Mouse (Mus musculus) left cerebral cortex, postnatal 14 days (tissue): ENCODE results near the gene Pcdh15. TPM values are rescaled to one million over a fixed set of nuclear protein-coding genes. Genes with fewer than 3 reads are reported as not detected.

ENCODE experiments used
- DNase-seq, 2 experiments: peaks; one replicate each; pipeline ENCODE4 v3.0.0; 2021 to 2022; ENCODE audit warnings: low spot score in 2 of 2, mixed read lengths in 1 of 2
- intact Hi-C: fragments of 180-260 bp; cut with DNase I; formaldehyde crosslinking; loops from one replicate; pipeline ENCODE4 v1.15.1; 2025
- long read RNA-seq, 2 experiments: library from polyadenylated mRNA; stranded (forward); transcript quantifications; one replicate each; pipeline ENCODE4 v2.0.0; 2021
- total RNA-seq, 2 experiments: library from RNA; stranded (reverse); gene quantifications; 2 replicates each; pipeline ENCODE4 v1.2.3; 2021

The Pcdh15 gene
- 10 to 100 TPM; 32.2 to 32.8 TPM for total RNA-seq
- long read RNA-seq, experiment 1, partial matches to known transcripts, result 0 of 1 reads
- long read RNA-seq, experiment 1, other reads (novel, unspliced or antisense), result 1 of 1 reads
- long read RNA-seq, experiment 2, partial matches to known transcripts, result 0 of 2 reads
- long read RNA-seq, experiment 2, other reads (novel, unspliced or antisense), result 2 of 2 reads

DNA sequence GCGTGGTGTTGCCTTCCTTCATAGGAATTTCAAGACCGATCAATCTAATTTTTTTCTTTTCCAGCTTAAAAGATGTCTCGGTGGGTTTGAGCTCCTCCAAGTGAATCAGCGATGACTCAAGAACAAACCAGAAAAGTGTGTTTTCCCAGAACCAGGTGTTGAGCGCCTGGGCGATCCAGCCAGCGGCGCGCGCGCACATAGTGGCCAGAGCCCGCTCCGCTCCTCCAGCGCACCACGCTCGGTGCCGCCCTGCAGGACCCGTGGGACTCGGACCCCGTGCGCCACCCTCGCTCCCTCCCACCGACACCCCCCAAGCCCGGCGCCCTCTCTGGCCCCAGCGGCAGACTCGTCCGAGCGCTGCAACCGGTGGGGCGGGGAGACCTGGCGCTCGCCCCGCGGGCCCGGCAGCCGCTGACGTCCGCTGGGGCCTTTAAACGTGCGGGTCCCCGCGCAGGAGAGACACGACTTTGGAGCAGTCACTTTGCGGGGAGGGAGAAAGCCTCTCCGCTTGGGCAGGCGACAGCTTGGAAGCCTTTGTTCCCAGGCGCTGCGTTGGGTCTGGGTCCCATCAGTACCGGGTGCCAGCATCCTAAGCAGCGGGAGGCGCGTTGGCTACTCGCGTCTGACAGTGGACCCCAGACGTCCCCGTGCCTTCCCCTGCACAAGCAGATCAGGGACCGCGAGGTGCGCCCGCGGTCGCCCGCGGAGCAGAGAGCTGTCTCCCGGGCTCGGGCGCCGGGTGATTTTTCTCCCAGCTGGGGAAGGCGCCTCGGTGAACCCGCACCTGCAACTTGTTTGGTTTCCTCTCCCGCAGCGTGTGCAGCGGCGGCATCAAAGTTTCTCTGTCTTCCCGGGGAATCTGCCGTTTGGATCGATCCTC, at the start of gene Pcdh15:
TSS of gene Pcdh15 (plus strand) at position 377 of the 880 bp plus-strand sequence.
- peak in 1 of 2 experiments; percentile 33 for DNase-seq
- intact Hi-C loops, result loop anchor here (5.0 kb wide), 2 partner anchors 442 to 1617 kb away; no protein-coding TSS in a partner anchor

DNA sequence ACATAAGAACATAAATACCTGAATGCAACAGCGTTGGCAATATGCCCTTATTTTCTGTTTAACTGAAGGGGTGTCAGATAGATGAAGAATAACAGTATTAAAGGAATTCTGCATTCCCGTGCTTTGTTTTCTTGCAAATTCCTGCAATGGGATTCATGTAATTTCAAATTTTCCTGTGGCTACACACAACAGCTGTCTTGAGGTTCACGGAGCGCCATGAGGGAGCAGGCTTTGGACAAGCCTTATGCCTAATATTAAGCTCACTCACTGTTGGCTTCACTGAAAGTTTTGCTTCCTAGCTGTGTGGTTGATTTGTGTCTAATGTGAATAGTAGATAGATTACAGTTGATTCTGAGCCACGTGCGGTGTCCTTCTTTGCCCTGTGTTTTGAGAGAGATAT, 47.1 kb upstream of the Pcdh15 start:
- intact Hi-C loops, result no loop called here
- DNase-seq, result no peak

GRCm38 (mm10) chr10:73059726-73060230, 39.4 kb upstream of the Pcdh15 start:
- no peak for DNase-seq
- intact Hi-C loops, result no loop called here

DNA sequence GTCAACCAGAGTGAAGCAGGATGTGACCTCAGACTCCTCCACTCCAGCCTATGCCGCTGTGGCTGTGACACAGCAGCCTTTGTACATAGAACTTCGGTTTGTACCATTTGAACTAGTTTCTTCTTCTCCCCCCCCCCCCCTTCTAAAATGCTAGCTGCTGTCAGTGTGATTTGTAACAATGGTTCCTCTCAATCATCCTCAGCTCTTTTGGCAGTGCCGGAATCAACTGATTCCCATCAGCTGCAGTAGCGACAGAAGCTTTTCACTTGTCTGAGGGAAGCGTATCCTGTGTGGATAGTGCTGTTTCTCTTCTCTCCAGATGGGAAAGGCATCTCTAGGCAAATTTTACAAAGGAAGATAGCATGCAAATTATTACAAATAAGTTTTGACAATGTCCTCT, 12.4 kb upstream of the Pcdh15 start:
- intact Hi-C loops, result no loop called here
- no peak for DNase-seq

GRCm38 (mm10) chr10:73096531-73097135, 2.5 kb upstream of the Pcdh15 start:
- DNase-seq, result peak; percentile 40 to 58
- intact Hi-C loops, result loop anchor here (5.0 kb wide), 2 partner anchors 439 to 1614 kb away; no protein-coding TSS in a partner anchor

DNA sequence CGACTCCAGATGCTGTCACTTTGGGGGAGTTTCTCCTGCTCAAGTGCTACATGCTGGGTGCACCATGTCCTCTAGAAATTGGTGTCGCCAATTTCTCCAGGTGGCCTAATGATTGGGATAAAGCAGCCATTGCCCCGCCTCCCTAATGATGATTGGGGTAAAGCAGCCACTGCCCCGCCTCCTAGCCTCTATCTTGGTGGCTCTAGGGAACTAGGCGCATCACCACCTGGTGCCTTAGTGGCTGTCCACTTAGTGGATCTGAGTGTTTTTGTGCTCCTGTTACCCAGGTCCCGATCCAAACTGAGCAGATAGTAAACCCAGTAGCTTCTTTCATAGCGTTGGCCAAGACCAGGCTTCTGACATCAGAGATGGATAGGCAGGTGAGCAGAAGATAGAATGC, 2.0 kb upstream of the Pcdh15 start:
- peak in 1 of 2 experiments; percentile 40 for DNase-seq
- intact Hi-C loops, result loop anchor here (5.0 kb wide), 2 partner anchors 440 to 1615 kb away; no protein-coding TSS in a partner anchor

GRCm38 (mm10) chr10:73097979-73098378, 1.2 kb upstream of the Pcdh15 start:
- intact Hi-C loops, result loop anchor here (5.0 kb wide), 2 partner anchors 441 to 1616 kb away; no protein-coding TSS in a partner anchor

DNA sequence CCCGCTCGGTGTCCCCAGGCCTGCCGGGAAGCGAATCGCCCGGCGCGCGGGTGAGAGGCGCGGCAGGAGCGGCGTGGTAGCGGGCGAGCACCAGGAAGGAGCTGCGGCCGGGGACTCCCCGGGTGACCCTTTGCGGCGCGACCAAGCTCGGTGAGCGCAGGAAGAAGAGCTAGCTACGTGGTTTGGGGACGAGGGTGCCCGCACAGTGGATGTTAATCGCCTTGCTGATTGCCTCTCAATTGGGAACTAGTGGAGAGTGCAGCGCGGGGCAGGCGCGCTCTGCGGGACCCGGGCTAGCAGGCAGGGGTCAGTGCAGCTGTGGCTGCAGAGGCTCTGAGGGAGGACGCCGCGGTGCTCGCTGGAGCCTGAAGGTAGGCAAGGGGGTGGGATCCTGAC, 702 bp downstream of the Pcdh15 start:
- intact Hi-C loops, result loop anchor here (5.0 kb wide), 4 partner anchors 443 to 1618 kb away; no protein-coding TSS in a partner anchor
- peak in 1 of 2 experiments; percentile 17 for DNase-seq

More at GRCm38 (mm10) chr10:73097979-73098378, 1.2 kb upstream of the Pcdh15 start:
- DNase-seq, result peak; percentile 89 to 93

- peak; percentile 71 to 81 for DNase-seq
- intact Hi-C loops, result loop anchor here (5.0 kb wide), 2 partner anchors 1099 to 1359 kb away; no protein-coding TSS in a partner anchor
These were observed 4.3 kb downstream of the Pcdh15 start for GRCm38 (mm10) chr10:73103383-73103994.

- DNase-seq, result peak; percentile 63 to 78
- intact Hi-C loops, result no loop called here
These were observed 6.8 kb downstream of the Pcdh15 start for GRCm38 (mm10) chr10:73105893-73106292.

- no peak for DNase-seq
- intact Hi-C loops, result no loop called here
These were observed 38.8 kb downstream of the Pcdh15 start for GRCm38 (mm10) chr10:73137985-73138384.

GRCm38 (mm10) chr10:73147543-73147942, 48.4 kb downstream of the Pcdh15 start:
- intact Hi-C loops, result no loop called here
- DNase-seq, result no peak

- DNase-seq, result no peak
- intact Hi-C loops, result no loop called here
These were observed 48.8 kb downstream of the Pcdh15 start for GRCm38 (mm10) chr10:73147978-73148377.

GRCm38 (mm10) chr10:73154544-73154943, 55.4 kb downstream of the Pcdh15 start:
- peak; percentile 6 to 19 for DNase-seq
- intact Hi-C loops, result no loop called here

DNA sequence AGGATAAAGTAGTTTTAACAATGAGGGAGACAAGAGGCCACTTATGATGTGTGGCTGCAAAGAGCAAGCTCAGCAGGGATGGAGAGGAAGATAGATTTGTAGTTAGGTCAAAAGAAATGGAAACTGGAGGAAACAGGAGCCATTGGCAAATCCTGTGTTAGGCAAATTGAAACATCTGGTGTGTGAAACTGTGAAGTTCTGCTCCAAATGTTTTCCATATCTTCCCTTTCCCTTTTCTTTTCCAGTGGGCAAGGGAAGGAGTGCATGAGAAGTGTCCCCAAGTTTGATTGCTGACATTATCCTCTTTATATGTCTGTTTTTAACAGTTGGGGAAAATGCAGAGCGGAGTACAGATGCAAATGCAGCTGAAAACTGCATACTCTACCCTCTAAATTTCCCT, 62.6 kb downstream of the Pcdh15 start:
- intact Hi-C loops, result no loop called here
- peak in 1 of 2 experiments; percentile 3 for DNase-seq

DNA sequence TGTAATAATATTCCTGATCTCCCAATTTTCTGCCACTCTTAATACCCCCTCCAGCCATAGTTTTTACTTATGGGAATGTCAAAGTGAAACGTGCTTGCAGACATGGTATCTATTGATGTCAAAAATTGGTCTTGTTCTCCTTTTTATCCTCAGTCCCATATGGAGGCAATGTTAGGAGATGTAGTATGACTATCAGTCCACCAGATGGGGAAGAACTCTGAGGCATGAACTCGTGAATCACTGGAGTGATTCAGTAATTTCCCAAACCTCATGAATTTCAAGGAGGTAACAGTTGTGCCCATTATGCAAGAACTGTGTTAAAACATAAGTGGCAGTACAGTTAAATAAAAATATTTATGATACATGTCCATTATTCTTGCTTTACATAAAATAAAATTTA, 116.9 kb downstream of the Pcdh15 start:
- DNase-seq, result peak in 1 of 2 experiments; percentile 5
- intact Hi-C loops, result no loop called here

GRCm38 (mm10) chr10:73242294-73242693, 143.2 kb downstream of the Pcdh15 start:
- no peak for DNase-seq
- intact Hi-C loops, result no loop called here

DNA sequence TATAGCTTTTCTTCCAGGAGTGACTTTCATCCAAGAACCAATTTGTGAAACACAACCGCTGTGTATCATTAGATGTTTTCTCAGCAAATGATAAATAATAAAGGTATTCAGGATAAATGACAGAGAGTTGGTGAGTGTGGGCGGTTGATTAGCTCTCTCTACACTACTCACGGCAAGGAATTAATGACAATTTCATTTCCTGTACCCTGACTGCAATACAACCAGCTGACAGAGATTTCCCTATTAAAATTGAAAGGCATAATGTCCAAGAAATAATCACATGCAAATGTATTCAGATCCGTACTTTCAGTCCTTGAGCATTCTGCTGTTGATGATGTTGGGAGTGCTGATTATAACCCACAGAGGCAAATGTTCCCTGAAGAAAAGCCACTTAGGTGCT, 181.3 kb downstream of the Pcdh15 start:
- intact Hi-C loops, result no loop called here

GRCm38 (mm10) chr10:73296456-73296855, 197.3 kb downstream of the Pcdh15 start:
- peak in 1 of 2 experiments; percentile 7 for DNase-seq
- intact Hi-C loops, result no loop called here

More for the DNA sequence above, 181.3 kb downstream of the Pcdh15 start:
- no peak for DNase-seq
